Mouse (Mus musculus): ENCODE data around the gene Stk19.

Stk19 gene

GRCm38 (mm10) chr17:34796311-34797140 lies 40.2 kb downstream of the Stk19 start:
- peak; percentile 11 for DNase-seq

DNA sequence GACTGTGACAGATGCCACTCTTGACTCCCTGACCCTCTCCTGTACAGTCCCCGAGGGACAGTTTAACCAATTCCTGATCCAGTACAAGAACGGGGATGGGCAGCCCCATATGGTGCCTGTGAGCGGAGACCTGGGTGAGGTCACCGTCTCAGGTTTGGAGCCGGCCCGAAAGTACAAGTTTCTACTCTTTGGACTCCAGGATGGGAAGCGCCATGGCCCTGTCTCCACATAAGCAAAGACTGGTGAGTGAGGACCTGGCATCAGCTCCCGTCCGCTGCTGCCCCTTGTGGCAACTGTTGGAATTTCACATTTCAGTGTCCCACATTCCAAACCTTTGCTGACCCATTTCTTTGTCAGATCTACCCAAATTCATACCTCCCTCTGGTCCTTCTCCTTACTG lies 41.1 kb downstream of the Stk19 start:
- DNase-seq = peak; percentile 59

DNA sequence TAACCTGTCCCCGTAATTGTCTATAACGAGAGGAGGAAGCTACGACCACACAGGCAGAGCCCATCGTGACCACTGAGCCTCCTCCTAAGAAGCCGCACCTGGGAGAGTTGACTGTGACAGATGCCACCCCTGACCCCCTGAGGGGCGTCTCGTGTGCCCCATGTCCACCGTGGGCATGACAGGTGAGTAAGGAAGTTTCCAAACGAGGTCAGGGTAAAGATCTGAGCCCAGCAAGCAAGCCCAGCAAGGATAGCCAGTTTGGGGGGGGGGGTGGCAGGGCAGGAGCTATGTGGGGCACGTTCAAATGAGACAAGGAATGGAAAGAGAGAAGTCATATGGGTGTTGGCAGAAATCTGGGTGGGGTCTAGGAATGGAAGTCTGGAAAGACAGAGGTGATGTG lies 41.7 kb downstream of the Stk19 start:
- DNase-seq = no peak

- no peak for DNase-seq
Observed at GRCm38 (mm10) chr17:34777680-34778325, 58.9 kb downstream of the Stk19 start.
